Comparison of ENCODE assay signal across 12 mouse cellular contexts in genomic region chr4:139177921-139178320, GRCm38 (mm10). TPM values are rescaled to one million over a fixed set of nuclear protein-coding genes. Genes with fewer than 3 reads are reported as not detected.
DNase-seq lines count a peak whose midpoint lies in the region; ATAC-seq and TF ChIP-seq lines count a peak whose summit lies in the region.
"Had no signal": no experiment of that assay in that cellular context is flagged by ENCODE, and none has a peak within 500 bp of the region (broad histone marks: within the 10 kb centered on the region; RNA-seq: fewer than 3 reads in every experiment).

No protein-coding gene starts in this region.

- no peak overlapping the region for H3K4me2 ChIP-seq in intestine, postnatal 0 days (replicated peaks; ENCODE audit: low read depth)
- no peak overlapping the region for H3K4me2 ChIP-seq in intestine, embryonic 16.5 days (ENCODE audit: low read depth, low read length)
- H3K4me2 ChIP-seq: embryonic facial prominence, embryonic 15.5 days; limb, embryonic 12.5 days had no signal

- DNase-seq in retina, postnatal 1 day = peak; percentile 6
- DNase-seq in retina, embryonic 14.5 days (ENCODE audit: low spot score) = no peak
- no peak for DNase-seq in Patski (ENCODE audit: low read depth, low spot score)
- peak; percentile 34 for DNase-seq in testis, postnatal 14 days (ENCODE audit: low spot score)
- DNase-seq in adrenal gland, postnatal 10 days = no peak
- DNase-seq: layer of hippocampus, adult 9-11 months; thymus, postnatal 14 days had no signal

- POLR2A ChIA-PET in Patski (lab: Charles Lee) = no interaction called here

- ATAC-seq in intestine, postnatal 0 days = no peak
- ATAC-seq in intestine, embryonic 16.5 days = no peak
- ATAC-seq in Patski = no peak

- H3K9me3 ChIP-seq in intestine, postnatal 0 days (ENCODE audit: control insufficient read depth) = no peaks in the 10 kb centered on the region
- 0 out of 2 replicates have a peak, but pooled peaks cover 2% of the 10 kb centered on the region for H3K9me3 ChIP-seq in intestine, embryonic 16.5 days (ENCODE audit: control insufficient read depth, low read length)
- H3K9me3 ChIP-seq: embryonic facial prominence, embryonic 15.5 days had no signal

- in situ Hi-C loops in Patski (cut with MboI; ENCODE audit: low pct_unique_long_range_greater_than_20kb) = no loop called here

- no peak overlapping the region for H3K4me3 ChIP-seq in intestine, postnatal 0 days (ENCODE audit: low read depth, low read length)
- H3K4me3 ChIP-seq in intestine, embryonic 16.5 days (ENCODE audit: low read length) = no peak overlapping the region
- H3K4me3 ChIP-seq: embryonic facial prominence, embryonic 15.5 days; limb, embryonic 12.5 days had no signal

- no peak overlapping the region for H3K9ac ChIP-seq in intestine, postnatal 0 days (ENCODE audit: low read depth, low read length)
- H3K9ac ChIP-seq in intestine, embryonic 16.5 days (ENCODE audit: low read depth, low read length) = no peak overlapping the region
- H3K9ac ChIP-seq: embryonic facial prominence, embryonic 15.5 days; limb, embryonic 12.5 days had no signal

- no peaks in the 10 kb centered on the region for H3K27me3 ChIP-seq in intestine, postnatal 0 days (replicated peaks; ENCODE audit: control insufficient read depth, insufficient read depth, low read length)
- no peaks in the 10 kb centered on the region for H3K27me3 ChIP-seq in intestine, embryonic 16.5 days (replicated peaks; ENCODE audit: control insufficient read depth, insufficient read depth, low read length)
- H3K27me3 ChIP-seq in Patski = no peaks in the 10 kb centered on the region
- H3K27me3 ChIP-seq: embryonic facial prominence, embryonic 15.5 days; limb, embryonic 12.5 days had no signal

- CTCF ChIA-PET in Patski (lab: Charles Lee) = interaction anchor here (0.7 kb wide), 1 partner anchor 9 kb away, joined by 3 read pairs; no protein-coding TSS in a partner anchor

- 98% methylated on average over 3 of the region's 3 CpGs for WGBS in intestine, postnatal 0 days
- WGBS in intestine, embryonic 16.5 days = 96% methylated on average over 3 of the region's 3 CpGs

- peaks cover 12% of the 10 kb centered on the region; the same call in 1 of the 2 replicates for H3K4me1 ChIP-seq in intestine, postnatal 0 days (replicated peaks; ENCODE audit: control insufficient read depth, insufficient read depth, low read length)
- peaks cover 33% of the 10 kb centered on the region for H3K4me1 ChIP-seq in intestine, embryonic 16.5 days (ENCODE audit: control insufficient read depth, insufficient read depth, low read length)

- no peak overlapping the region for H3K27ac ChIP-seq in intestine, postnatal 0 days (ENCODE audit: low read depth, low read length)
- H3K27ac ChIP-seq in intestine, embryonic 16.5 days (ENCODE audit: low read length) = no peak overlapping the region
- H3K27ac ChIP-seq: embryonic facial prominence, embryonic 15.5 days; limb, embryonic 12.5 days; macrophage had no signal

- H3K36me3 ChIP-seq in intestine, postnatal 0 days (ENCODE audit: control insufficient read depth, insufficient read depth) = no peaks in the 10 kb centered on the region
- H3K36me3 ChIP-seq in intestine, embryonic 16.5 days (ENCODE audit: control insufficient read depth, insufficient read depth, low read length) = no peaks in the 10 kb centered on the region
- H3K36me3 ChIP-seq: embryonic facial prominence, embryonic 15.5 days; limb, embryonic 12.5 days had no signal

- TF ChIP-seq CTCF in intestine, postnatal 0 days (IDR thresholded peaks at IDR 0.05; ENCODE audit: low read depth) = peak; percentile 65
- TF ChIP-seq CTCF in Patski (IDR thresholded peaks at IDR 0.05) = peak; percentile 34

RNA-seq across cellular contexts. Expression of gene Capzb, which starts 14.8 kb away (rescaled TPM):
- 299 and 306 TPM in 2 replicates for polyA plus RNA-seq in intestine, postnatal 0 days (2015; fragmentation: Nextera tagmentation; extraction: Ambion mirVana)
- polyA plus RNA-seq in intestine, embryonic 16.5 days (2015; fragmentation: Nextera tagmentation; extraction: Ambion mirVana) = 440 and 454 TPM in 2 replicates
- polyA plus RNA-seq in Patski (2021) = 305 TPM
- total RNA-seq in adrenal gland, postnatal 10 days (2021) = 100 to 1,000 TPM; 323 to 342 TPM

RNA-seq across cellular contexts. Expression of gene Minos1, which starts 47.0 kb away (rescaled TPM):
- polyA plus RNA-seq in intestine, postnatal 0 days (2015; fragmentation: Nextera tagmentation; extraction: Ambion mirVana) = 820 and 852 TPM in 2 replicates
- 658 and 660 TPM in 2 replicates for polyA plus RNA-seq in intestine, embryonic 16.5 days (2015; fragmentation: Nextera tagmentation; extraction: Ambion mirVana)
- polyA plus RNA-seq in Patski (2021) = 286 TPM
- 100 to 1,000 TPM; 572 to 632 TPM for total RNA-seq in adrenal gland, postnatal 10 days (2021)

Comparison
In these comparisons a context has a peak if more than half of its experiments do, and no peak if none do; other contexts are left out.
1. DNase-seq: peak in retina, postnatal 1 day (single experiment) and testis, postnatal 14 days (single experiment); none in retina, embryonic 14.5 days (single experiment), Patski (single experiment) and adrenal gland, postnatal 10 days (single experiment).